Mouse (Mus musculus): Measurements from ENCODE around the gene Hps4.

The Hps4 gene

DNA sequence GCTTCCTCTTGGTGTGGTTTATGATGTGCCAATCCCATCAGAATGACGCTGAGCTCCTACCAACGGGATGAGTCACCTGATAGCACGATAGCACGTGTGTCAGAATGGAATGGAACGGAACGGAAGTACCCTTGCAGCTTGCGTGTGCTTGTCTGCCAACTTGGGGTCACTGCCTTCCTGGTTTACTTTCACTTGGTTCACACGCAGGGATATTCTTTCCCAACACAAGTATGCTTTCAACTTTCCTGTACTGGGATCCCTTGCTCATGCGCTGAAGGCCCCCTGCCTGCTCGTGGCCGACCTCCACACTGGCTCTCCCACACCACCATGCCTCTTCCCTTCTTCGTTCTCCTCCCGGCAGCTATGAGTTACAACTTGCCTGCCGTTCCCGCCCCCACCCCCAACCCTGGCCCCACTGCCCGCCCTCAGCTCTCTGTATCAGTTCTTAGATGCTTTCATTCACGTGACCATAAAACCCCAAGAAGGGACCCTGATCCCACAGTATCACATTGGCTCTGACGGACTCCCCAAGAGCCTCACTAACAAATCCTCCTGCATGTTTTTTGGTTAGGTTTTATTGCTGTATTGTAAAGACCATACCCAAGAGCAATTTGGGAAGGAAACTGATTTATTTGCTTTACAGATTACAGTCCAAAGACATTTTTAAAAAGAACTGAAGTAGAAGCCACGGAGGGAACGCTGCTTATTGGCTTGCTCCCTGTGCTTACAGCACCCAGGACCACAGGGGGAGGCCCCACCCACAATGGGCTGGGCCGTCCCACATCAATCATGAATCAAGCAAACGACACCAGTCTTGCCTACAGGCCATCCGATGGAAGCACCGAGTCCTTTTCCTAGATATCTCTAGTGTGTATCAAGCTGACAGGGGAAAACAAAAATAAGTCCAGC is 18.0 kb upstream of the Hps4 start:
- DNase-seq (ENCODE audit: low read depth): peak; percentile 79

DNA sequence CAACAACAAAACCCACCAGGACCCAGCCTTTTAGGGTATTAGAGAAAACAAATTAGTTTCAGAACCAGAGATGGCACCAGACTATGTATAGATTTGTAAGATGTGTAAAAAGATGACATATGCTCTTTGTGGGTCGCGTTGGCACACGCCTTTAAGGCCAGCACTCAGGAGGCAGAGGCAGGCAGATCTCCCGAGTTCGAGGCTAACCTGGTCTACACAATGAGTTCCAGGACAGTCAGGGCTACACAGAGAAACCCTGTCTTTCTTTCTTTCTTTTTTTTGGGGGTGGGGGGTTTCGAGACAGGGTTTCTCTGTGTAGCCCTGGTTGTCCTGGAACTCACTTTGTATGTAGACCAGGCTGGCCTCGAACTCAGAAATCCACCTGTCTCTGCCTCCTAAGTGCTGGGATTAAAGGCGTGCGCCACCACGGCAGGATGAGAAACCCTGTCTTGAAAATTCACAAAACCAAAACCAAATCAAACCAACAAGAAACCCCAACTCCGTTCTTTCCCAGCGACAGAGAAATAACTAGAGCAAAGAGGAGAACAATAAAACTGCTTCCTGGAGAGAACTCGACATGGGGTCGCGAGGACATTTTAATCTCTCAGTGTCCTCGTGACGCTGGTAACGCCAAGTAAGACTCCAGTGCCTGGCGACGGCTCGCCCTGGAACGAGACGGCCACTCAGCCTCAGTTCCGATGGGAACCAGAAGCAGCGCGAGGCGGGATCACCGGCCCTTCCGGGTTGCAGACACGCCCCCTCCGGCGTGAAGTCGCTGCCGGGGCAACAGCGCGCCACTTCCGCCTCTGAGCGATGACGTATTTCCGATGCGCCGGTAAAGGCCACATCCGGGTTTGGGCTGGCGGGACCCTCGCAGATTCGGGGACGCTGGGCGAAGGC is 17.1 kb upstream of the Hps4 start, which contains the start of gene Tfip11:
Gene Tfip11, plus strand, starts transcription at position 813 of the 900 bp plus-strand sequence.
- peak; percentile 91 for DNase-seq (ENCODE audit: low read depth)

GRCm38 (mm10) chr5:112326446-112327009 is 16.4 kb upstream of the Hps4 start:
- DNase-seq (ENCODE audit: low read depth): no peak

GRCm38 (mm10) chr5:112327854-112328253 is 15.0 kb upstream of the Hps4 start:
- no peak for DNase-seq (ENCODE audit: low read depth)

- no peak for DNase-seq (ENCODE audit: low read depth)
Measured at GRCm38 (mm10) chr5:112329805-112330564, 12.9 kb upstream of the Hps4 start.

DNA sequence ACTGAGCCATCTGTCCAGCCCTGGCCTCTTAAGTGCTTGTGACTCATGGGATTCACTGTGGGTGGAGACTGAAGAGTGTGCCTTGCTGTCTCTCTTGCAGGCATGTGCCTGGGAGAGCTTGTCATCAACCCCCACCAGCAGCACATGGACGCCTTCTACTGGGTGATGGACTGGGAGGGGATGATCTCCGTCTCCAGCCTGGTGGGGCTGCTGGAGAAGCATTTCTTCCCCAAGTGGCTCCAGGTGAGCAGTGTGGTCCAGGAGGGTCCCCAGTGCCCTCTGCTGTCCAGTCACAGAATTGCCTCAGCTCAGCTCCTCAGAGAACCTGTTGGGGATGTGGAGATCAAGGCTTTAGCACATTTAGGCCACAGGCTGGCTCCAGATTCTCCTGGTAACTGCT is 7.4 kb upstream of the Hps4 start:
- DNase-seq (ENCODE audit: low read depth): no peak

- no peak for DNase-seq (ENCODE audit: low read depth)
Measured at GRCm38 (mm10) chr5:112337004-112337403, 5.9 kb upstream of the Hps4 start.

DNA sequence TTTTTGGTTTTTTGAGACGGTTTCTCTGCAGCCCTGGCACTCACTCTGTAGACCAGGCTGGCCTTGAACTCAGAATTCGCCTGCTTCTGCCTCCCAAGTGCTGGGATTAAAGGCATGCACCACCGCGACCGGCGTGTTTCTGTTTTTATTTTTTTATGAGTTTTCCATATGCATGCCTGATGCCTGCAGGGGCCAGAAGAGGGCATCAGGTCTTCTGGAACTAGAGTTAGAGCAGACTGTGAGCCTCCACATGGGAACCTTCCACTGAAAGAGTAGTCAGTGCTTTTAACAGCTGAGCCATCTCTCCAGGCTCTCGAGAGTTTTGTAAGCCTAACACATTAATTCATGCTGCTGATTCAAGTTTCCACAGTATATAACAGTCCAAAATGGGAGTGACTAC is 3.7 kb upstream of the Hps4 start:
- no peak for DNase-seq (ENCODE audit: low read depth)

DNA sequence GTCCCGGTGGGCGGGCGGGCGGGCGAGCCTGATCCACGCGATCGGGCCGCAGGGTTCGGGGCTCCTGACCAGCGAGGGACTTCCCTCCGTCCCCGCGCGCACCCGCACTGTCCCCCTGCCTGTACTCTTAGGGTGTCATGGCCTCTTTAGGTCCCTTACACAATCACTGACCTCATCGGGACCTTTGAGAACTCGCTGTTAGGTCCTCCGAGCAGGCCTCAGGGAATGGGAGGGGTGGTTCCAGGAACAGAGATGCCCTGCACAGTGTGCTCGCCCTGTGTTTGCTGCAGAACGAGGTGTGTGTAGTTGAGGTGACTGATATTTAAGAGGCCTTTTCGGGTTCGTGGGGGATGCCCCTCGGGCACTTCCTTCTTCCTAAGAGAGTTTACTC is 317 bp downstream of the Hps4 start:
- peak; percentile 69 for DNase-seq (ENCODE audit: low read depth)

DNA sequence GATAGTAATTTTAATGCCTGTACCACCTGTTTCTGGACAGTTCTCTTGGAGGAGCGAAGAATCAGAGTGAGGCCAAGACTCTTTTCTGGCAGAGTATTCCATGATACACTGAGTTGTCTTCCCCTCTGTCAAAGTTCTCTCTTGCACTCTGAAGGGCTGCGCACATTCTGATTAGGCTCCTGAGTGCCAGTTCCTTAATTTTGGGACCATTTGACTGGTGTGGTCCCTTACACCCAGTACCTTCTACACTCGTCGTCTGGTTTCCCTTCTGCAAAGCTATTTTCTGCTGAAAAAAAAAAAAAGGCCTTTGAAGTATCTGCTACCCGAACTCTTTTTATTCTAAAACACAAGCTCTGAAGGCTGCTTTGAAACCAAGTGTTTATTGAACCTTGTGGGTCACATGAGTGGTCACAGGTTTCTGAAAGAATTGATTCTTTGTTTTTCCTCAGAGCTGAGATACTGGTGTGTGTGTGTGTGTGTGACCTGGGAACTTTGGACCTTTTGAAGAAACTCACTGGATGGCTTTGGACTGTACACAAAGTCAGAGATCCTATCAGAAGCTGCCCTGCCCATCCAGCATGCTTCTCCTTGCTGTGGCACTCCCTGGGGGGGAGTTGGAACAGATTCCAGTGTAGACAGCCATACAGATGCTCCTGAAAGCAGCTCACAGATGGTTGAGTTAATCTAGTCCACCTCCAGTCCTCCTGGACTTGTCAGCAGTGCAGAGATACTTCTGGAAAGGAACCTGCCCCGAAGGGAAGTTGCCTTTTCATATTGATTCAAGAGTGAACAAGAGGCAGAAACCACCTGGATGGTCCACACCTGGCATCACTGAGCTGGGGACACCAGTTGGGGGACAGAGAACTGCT is 1.4 kb downstream of the Hps4 start:
- no peak for DNase-seq (ENCODE audit: low read depth)

DNA sequence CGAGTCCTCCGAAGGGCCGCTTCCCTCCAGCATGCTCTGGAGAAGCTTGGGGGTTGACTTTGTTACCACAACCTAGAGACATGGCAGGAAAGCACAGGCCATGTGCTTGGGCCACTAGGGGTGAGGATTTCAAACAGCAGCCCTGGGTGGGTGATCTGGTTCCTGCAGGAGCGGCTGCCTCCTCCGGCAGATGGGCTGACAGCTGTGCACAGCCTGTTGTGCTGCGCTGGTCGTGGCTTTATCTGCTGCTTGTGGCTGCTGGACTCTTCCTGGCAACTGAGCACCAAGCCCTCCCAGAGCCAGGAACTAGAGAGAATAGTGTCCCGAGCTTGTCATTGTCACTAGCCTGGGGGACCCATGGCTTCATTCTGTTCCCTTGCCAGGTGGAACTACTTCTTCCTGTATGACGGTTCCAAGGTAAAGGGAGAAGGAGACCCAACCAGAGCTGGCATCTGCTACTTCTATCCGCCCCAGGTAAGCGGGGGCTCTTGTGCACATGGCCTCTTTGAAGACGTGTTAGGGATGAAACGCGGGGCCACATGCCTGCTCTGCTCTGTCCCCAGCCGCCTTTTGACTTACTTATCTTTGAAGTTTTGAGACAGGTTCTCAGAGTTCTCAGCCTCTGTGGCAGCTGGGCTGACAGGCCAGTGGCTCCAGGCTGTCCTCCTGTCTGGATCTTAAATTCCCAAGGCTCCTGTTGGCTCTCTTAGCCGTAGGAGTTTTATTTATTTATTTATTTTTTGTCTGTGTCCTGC is 3.5 kb downstream of the Hps4 start:
- DNase-seq (ENCODE audit: low read depth): no peak

GRCm38 (mm10) chr5:112349169-112349568 is 6.3 kb downstream of the Hps4 start:
- DNase-seq (ENCODE audit: low read depth): no peak

GRCm38 (mm10) chr5:112355493-112355892 is 12.6 kb downstream of the Hps4 start:
- DNase-seq (ENCODE audit: low read depth): no peak

DNA sequence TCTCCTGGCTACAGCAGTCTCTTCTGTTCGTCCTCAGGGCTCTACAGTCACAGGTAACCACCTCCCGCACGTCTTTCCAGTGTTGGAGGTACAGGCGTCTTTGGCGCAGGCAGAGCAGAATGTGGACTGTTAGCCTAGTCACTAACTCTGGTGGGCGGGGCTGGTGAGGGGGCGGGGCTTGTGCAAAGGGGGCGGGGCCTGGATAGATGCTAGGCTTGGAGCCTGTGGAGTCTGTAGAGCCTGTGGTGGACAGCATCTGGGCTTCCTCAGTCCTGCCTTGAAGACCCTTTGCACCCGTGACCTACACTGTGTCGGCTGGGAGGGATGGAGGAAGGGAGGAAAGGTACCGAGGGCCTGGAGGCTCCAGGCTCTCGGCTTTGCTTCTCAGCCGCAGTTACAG is 13.0 kb downstream of the Hps4 start, which contains the start of gene Gm6583:
Gene Gm6583, minus strand, starts transcription at position 124 of the 400 bp plus-strand sequence.
- no peak for DNase-seq (ENCODE audit: low read depth)

DNA sequence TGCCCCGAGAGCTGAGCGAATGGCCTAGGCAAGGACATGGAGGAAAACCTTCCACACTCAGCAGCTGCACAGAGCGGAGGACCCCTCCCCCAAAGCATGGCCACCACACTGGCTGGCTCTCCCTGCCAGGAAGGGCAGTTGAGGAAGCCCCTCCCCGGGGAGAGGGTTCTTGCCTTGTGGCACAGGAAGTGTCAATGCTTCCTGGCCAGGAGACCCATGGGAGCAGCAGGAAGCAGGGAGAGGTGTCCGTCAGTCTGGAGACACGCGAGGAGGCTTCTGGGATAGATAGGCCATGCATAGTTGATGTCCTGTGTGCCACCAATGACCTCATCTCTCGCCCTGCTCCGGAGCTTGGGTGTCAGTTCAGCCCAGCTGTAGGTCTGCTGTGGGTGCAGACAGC is 13.4 kb downstream of the Hps4 start:
- no peak for DNase-seq (ENCODE audit: low read depth)

DNA sequence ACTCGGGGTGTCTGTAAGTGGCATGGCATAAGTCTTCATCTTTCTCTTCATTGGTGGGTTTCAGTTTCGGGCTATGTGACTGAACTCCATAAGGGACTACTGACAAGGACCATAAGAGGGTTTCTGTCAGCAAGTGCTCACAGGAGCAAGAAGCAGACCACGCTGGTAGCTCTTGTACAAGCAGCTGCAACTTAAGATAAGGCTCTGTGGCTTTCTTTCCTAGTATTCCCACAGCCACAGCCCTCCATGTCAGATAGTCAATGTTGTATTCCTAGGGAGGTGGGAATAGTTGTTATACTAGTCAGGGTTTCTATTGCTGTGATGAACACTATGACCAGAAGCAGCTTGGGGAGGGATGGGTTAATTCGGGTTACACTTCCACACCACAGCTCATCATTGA is 16.6 kb downstream of the Hps4 start:
- DNase-seq (ENCODE audit: low read depth): peak; percentile 63

DNA sequence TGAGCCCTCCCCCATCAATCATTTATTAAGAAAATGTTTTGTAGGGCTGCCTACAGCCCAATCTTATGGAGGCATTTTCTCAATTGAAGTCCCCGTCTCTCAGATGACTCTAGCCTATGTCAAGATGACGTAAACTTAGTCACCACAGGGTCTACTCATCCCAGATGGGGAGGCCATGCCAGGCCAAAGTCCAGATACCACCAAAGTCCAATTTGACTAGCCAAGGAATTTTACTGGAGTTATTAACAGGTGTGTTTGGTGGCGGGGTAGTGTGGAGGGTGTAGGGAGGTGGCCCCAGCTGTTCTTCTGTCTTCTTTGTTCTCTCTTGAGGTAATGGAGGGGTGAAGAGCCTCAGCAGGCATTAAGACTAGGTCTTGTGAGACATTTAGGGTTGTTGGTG is 17.2 kb downstream of the Hps4 start:
- DNase-seq (ENCODE audit: low read depth): no peak

DNA sequence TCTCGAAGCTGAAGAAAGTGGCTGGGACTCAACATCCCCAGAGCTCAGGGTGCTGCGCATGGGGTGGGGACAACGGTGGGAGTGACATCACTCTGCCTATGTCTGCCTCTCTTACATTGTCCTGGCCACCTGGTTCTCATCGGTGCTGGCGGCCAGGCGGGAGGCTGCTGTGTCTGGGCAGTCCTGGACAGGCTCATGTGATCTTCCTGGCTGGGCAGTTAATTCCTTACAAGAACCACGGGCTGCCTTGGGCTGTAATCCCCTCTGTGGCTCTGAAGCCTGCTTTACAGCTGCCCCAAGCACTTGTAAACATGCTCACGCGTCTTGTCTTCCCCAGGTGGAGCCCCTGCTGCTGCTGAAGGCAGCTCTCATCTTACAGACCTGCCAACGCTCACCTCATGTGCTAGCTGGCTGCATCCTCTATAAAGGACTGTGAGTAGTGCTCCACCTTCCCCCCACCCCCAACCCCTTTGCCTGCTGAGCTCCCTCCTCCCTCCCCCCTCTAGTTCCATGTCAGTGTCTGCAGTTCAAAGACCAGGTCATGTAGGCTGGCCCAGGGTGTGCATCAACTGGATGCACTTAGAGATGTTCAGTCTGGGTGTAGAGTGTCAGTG is 21.4 kb downstream of the Hps4 start:
- DNase-seq (ENCODE audit: low read depth): no peak

DNA sequence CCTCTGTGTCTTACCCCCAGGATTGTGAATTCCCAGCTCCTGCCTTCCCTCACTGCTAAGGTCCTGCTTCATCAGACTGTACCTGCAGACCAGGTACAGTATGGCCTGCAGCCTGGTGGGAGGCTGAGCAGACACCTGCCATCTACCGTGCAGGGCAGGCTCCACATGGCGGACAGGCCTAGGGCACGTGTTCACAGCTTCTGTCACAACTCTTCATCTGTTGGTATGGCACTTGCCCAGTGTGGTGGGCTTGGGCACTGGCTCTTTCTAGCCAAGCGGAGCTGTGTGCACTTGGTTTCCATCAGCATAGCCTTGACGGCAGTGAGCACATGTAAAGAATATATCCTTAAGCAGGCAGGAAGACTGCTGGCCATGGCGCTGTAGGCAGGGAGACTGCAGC is 24.0 kb downstream of the Hps4 start:
- DNase-seq (ENCODE audit: low read depth): no peak

- no peak for DNase-seq (ENCODE audit: low read depth)
Measured at GRCm38 (mm10) chr5:112367338-112367737, 24.5 kb downstream of the Hps4 start.

All from c-Kit-positive CD71-positive TER-119-negative erythroid progenitor cells, embryonic 14.5 days (primary cell).